Mouse (Mus musculus) embryonic facial prominence, embryonic 11.5 days (tissue): ENCODE results near the gene Ankrd22. TPM values are rescaled to one million over a fixed set of nuclear protein-coding genes. Genes with fewer than 3 reads are reported as not detected.

Experiments used
- ATAC-seq: fragments of 200-750 bp; cut with Nextera tagmentation; replicated peaks from 2 replicates; pipeline ENCODE4 v1.8.0; 2017; ENCODE audit warnings: low read depth; ENCODE audit not compliant: insufficient number of reproducible peaks, low FRiP score, low TSS enrichment
- DNase-seq: peaks from one replicate; pipeline ENCODE4 v3.0.0-alpha.2; 2015; ENCODE audit warnings: low spot score
- H3K27ac ChIP-seq: fragments of 300-500 bp; sonication (generic); replicated peaks from 2 replicates; pipeline ENCODE4 v1.5.1; 2014; ENCODE audit warnings: mild to moderate bottlenecking, low read depth, low read length, control low read depth
- H3K27me3 ChIP-seq: fragments of 300-500 bp; sonication (generic); 2 replicates; pipeline ENCODE4 v1.6.1; 2014; ENCODE audit warnings: mild to moderate bottlenecking, low read length, moderate library complexity, mixed read lengths; ENCODE audit not compliant: control insufficient read depth, insufficient read depth
- H3K36me3 ChIP-seq: fragments of 300-500 bp; sonication (generic); replicated peaks from 2 replicates; pipeline ENCODE4 v1.6.1; 2014; ENCODE audit warnings: low read depth, mild to moderate bottlenecking, low read length, moderate library complexity, mixed read lengths; ENCODE audit not compliant: control insufficient read depth, insufficient read depth
- H3K4me1 ChIP-seq: fragments of 300-500 bp; sonication (generic); 2 replicates; pipeline ENCODE4 v1.6.1; 2014; ENCODE audit warnings: low read length, mixed read lengths; ENCODE audit not compliant: control insufficient read depth, insufficient read depth
- H3K4me2 ChIP-seq: fragments of 300-500 bp; sonication (generic); 2 replicates; pipeline ENCODE4 v1.6.1; 2014; ENCODE audit warnings: low read depth, mild to moderate bottlenecking, control low read depth, low read length, moderate library complexity
- H3K4me3 ChIP-seq: fragments of 300-500 bp; sonication (generic); 2 replicates; pipeline ENCODE4 v1.5.1; 2014; ENCODE audit warnings: low read depth, low read length, control low read depth
- H3K9ac ChIP-seq: fragments of 300-500 bp; sonication (generic); replicated peaks from 2 replicates; pipeline ENCODE4 v1.6.1; 2014; ENCODE audit warnings: mild to moderate bottlenecking, control low read depth, low read length
- H3K9me3 ChIP-seq: fragments of 300-500 bp; sonication (generic); replicated peaks from 2 replicates; pipeline ENCODE4 v1.6.1; 2016; ENCODE audit warnings: mild to moderate bottlenecking, low read length, inconsistent platforms, mixed read lengths; ENCODE audit not compliant: control insufficient read depth
- WGBS: fragments of 180-500 bp; shearing (Covaris S2); extraction: QIAGEN DNeasy Blood & Tissue Kit; methylation state at CpG from one replicate; pipeline ENCODE4 v1.1.7; 2014; 5-methylcytosine and 5-hydroxymethylcytosine counted together
- polyA plus RNA-seq: library from polyadenylated mRNA; unstranded; fragments of >200 nt; fragmentation: Nextera tagmentation; extraction: Ambion mirVana; gene quantifications from 2 replicates; pipeline ENCODE4 v1.2.1, GENCODE M21; 2014

Gene Ankrd22
- polyA plus RNA-seq, 1 experiment from 2014 or later: 0.69 TPM

DNA sequence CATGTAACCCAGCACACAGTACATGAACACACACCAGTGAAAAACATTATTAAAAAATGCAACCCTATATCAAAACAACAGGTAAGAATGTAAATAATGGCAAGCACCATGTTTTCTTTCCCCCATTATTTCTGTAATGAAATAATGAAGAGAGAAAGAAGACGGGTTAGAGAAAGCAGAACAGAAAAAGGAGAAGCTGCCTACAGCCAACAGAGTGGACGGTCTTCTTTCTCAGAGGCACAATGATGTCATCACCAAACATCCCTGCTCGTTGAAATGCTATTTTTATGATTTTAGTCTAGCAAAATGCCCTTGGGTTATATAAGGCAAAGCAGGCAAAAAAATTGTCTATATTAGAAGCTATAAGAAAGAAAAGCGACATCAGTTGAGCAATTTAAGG is 17.4 kb downstream of the Ankrd22 start:
- WGBS: 82% methylated on average over 4 of the region's 4 CpGs
- H3K4me2 ChIP-seq: no peak overlapping the region
- H3K27me3 ChIP-seq: no peaks in the 10 kb centered on the region
- no peak overlapping the region for H3K27ac ChIP-seq
- H3K4me3 ChIP-seq: no peak overlapping the region
- no peak overlapping the region for H3K9ac ChIP-seq
- ATAC-seq: no peak
- no peaks in the 10 kb centered on the region for H3K36me3 ChIP-seq
- no peaks in the 10 kb centered on the region for H3K4me1 ChIP-seq
- H3K9me3 ChIP-seq: no peaks in the 10 kb centered on the region
- DNase-seq: no peak

- Histone ChIP-seq H3K27ac (no peak overlapping the region), H3K4me1 (no peaks in the 10 kb centered on the region), H3K4me2 (no peak overlapping the region), H3K9me3 (no peaks in the 10 kb centered on the region), H3K27me3 (no peaks in the 10 kb centered on the region), H3K4me3 (no peak overlapping the region), H3K36me3 (no peaks in the 10 kb centered on the region), H3K9ac (no peak overlapping the region)
- ATAC-seq (no peak), DNase-seq (no peak)
- WGBS: 75% methylated on average over 3 of the region's 3 CpGs
These were observed 26.3 kb downstream of the Ankrd22 start for GRCm38 (mm10) chr19:34139431-34140046.

DNA sequence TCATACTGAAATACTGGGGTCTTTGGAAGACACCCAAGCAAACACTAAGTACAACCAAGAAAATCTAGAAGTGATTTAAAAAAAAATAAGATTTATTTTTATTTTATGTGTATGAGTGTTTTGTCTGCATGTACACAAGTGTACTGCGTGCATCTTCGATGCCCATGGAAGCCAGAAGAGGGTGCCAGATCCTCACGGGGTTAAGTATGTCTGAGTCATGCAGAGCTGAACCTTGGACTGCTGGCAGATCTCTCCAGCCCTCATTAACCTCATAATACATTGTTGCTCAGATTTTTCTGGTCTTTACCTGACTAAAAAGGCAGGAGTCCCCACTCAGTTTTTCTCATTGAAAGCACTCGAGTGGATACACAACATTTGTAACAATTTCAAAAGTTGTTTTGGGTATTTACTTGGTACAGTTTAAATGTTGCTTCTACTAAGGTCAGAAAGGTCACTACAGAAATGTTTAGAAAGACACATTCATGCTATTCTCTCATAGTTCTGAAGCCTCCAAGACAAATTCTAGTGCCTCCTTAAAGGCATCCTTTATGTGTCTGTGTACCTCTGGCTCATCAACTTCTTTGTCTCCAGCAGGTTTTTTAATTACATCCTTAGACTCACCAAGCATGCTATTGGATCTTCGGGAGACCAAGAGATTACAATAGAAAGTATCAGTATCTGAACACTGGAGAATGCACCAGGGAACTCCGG is 27.0 kb downstream of the Ankrd22 start:
- DNase-seq (no peak), ATAC-seq (no peak)
- Histone ChIP-seq H3K9me3 (no peaks in the 10 kb centered on the region), H3K4me3 (no peak overlapping the region), H3K4me2 (no peak overlapping the region), H3K27ac (no peak overlapping the region), H3K4me1 (no peaks in the 10 kb centered on the region), H3K9ac (no peak overlapping the region), H3K36me3 (no peaks in the 10 kb centered on the region), H3K27me3 (no peaks in the 10 kb centered on the region)
- WGBS: 89% methylated on average over 6 of the region's 6 CpGs

GRCm38 (mm10) chr19:34120107-34120731 is 45.6 kb downstream of the Ankrd22 start:
- Histone ChIP-seq H3K4me2 (no peak overlapping the region), H3K4me1 (no peaks in the 10 kb centered on the region), H3K9ac (no peak overlapping the region), H3K27ac (no peak overlapping the region), H3K27me3 (no peaks in the 10 kb centered on the region), H3K4me3 (no peak overlapping the region), H3K36me3 (no peaks in the 10 kb centered on the region), H3K9me3 (no peaks in the 10 kb centered on the region)
- 77% methylated on average over 3 of the region's 3 CpGs for WGBS
- no peak for DNase-seq
- no peak for ATAC-seq

GRCm38 (mm10) chr19:34119653-34120052 is 46.2 kb downstream of the Ankrd22 start:
- Histone ChIP-seq H3K36me3 (no peaks in the 10 kb centered on the region), H3K4me2 (no peak overlapping the region), H3K27ac (no peak overlapping the region), H3K27me3 (no peaks in the 10 kb centered on the region), H3K9me3 (no peaks in the 10 kb centered on the region), H3K4me3 (no peak overlapping the region), H3K9ac (no peak overlapping the region), H3K4me1 (no peaks in the 10 kb centered on the region)
- ATAC-seq (no peak), DNase-seq (no peak)
- 64% methylated on average over 4 of the region's 4 CpGs for WGBS

- H3K36me3 ChIP-seq: no peaks in the 10 kb centered on the region
- no peak overlapping the region for H3K9ac ChIP-seq
- no peaks in the 10 kb centered on the region for H3K4me1 ChIP-seq
- H3K4me2 ChIP-seq: no peak overlapping the region
- H3K27me3 ChIP-seq: no peaks in the 10 kb centered on the region
- no peaks in the 10 kb centered on the region for H3K9me3 ChIP-seq
- DNase-seq (no peak), ATAC-seq (no peak)
- no peak overlapping the region for H3K27ac ChIP-seq
- WGBS: 70% methylated on average over 1 of the region's 1 CpGs
- H3K4me3 ChIP-seq: no peak overlapping the region
These were observed 46.8 kb downstream of the Ankrd22 start for GRCm38 (mm10) chr19:34119102-34119501.

GRCm38 (mm10) chr19:34104841-34105240 is 61.0 kb downstream of the Ankrd22 start:
- 93% methylated on average over 3 of the region's 3 CpGs for WGBS
- no peaks in the 10 kb centered on the region for H3K9me3 ChIP-seq
- H3K27me3 ChIP-seq: no peaks in the 10 kb centered on the region
- no peak overlapping the region for H3K4me3 ChIP-seq
- H3K4me2 ChIP-seq: no peak overlapping the region
- DNase-seq (no peak), ATAC-seq (no peak)
- H3K36me3 ChIP-seq: no peaks in the 10 kb centered on the region
- H3K9ac ChIP-seq: no peak overlapping the region
- no peak overlapping the region for H3K27ac ChIP-seq
- no peaks in the 10 kb centered on the region for H3K4me1 ChIP-seq

DNA sequence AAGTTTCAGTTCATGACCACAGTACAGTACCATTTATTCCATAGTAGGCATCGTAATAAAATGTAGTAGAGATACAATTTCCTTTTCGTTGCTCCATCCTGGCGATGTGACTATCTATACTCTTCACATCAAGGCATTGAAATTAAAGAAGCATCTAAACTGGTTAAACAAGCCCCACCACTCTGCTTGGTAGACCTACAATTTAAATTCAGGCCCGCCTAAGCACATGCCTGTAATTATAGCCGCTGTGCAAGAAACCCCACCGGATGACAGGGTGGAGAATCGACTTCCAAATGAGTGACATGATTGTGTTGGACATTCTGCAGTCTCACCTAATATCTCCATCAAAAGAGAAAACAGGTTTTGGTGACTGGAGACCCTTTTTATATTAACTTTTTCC is 64.0 kb downstream of the Ankrd22 start:
- H3K4me3 ChIP-seq: no peak overlapping the region
- H3K9me3 ChIP-seq: no peaks in the 10 kb centered on the region
- ATAC-seq (no peak), DNase-seq (peak; percentile 36)
- no peaks in the 10 kb centered on the region for H3K36me3 ChIP-seq
- H3K27me3 ChIP-seq: no peaks in the 10 kb centered on the region
- no peak overlapping the region for H3K9ac ChIP-seq
- no peak overlapping the region for H3K4me2 ChIP-seq
- H3K4me1 ChIP-seq: no peaks in the 10 kb centered on the region
- H3K27ac ChIP-seq: no peak overlapping the region
- WGBS: 78% methylated on average over 7 of the region's 7 CpGs
